Mouse (Mus musculus) stomach, postnatal 0 days (tissue): Measurements from ENCODE around the gene Ywhae. TPM values are rescaled to one million over a fixed set of nuclear protein-coding genes. Genes with fewer than 3 reads are reported as not detected.
"Not testable (repeated sequence)": the region's sequence is repeated elsewhere in the genome, so short reads cannot be mapped to it uniquely, and the experiment has no call there.

Experiments used
- ATAC-seq: fragments of 200-750 bp; cut with Nextera tagmentation; 2 replicates; pipeline ENCODE4 v1.8.0; 2017; ENCODE audit not compliant: low FRiP score, low TSS enrichment
- DNase-seq: peaks from one replicate; pipeline ENCODE4 v3.0.0-alpha.2; 2016; ENCODE audit warnings: low spot score
- H3K27ac ChIP-seq: fragments of 300-500 bp; sonication (generic); replicated peaks from 2 replicates; pipeline ENCODE4 v1.5.1; 2014; ENCODE audit warnings: mild to moderate bottlenecking, control low read depth
- H3K27me3 ChIP-seq: fragments of 300-500 bp; sonication (generic); 2 replicates; pipeline ENCODE4 v1.6.1; 2014; ENCODE audit warnings: low read length; ENCODE audit not compliant: control insufficient read depth, insufficient read depth
- H3K36me3 ChIP-seq: fragments of 300-500 bp; sonication (generic); 2 replicates; pipeline ENCODE4 v1.6.1; 2014; ENCODE audit warnings: low read length, mixed read lengths; ENCODE audit not compliant: control insufficient read depth, insufficient read depth
- H3K4me1 ChIP-seq: fragments of 300-500 bp; sonication (generic); replicated peaks from 2 replicates; pipeline ENCODE4 v1.6.1; 2014; ENCODE audit warnings: antibody characterized with exemption; ENCODE audit not compliant: control insufficient read depth, insufficient read depth
- H3K4me2 ChIP-seq: fragments of 300-500 bp; sonication (generic); replicated peaks from 2 replicates; pipeline ENCODE4 v1.6.1; 2014; ENCODE audit warnings: low read depth, mild to moderate bottlenecking, control low read depth, moderate library complexity
- H3K4me3 ChIP-seq: fragments of 300-500 bp; sonication (generic); 2 replicates; pipeline ENCODE4 v1.5.1; 2014; ENCODE audit warnings: low read depth, low read length, control low read depth
- H3K9ac ChIP-seq: fragments of 300-500 bp; sonication (generic); 2 replicates; pipeline ENCODE4 v1.6.1; 2014; ENCODE audit warnings: mild to moderate bottlenecking, low read length, control low read depth, mixed read lengths
- H3K9me3 ChIP-seq: fragments of 300-500 bp; sonication (generic); 2 replicates; pipeline ENCODE4 v1.6.1; 2016; ENCODE audit warnings: low read length; ENCODE audit not compliant: control insufficient read depth
- CTCF ChIP-seq: IDR thresholded peaks from 2 replicates; pipeline ENCODE4 v1.5.1; 2016; ENCODE audit warnings: antibody characterized with exemption, low read depth, mild to moderate bottlenecking, moderate library complexity
- EP300 ChIP-seq: optimal IDR thresholded peaks from 2 replicates; pipeline ENCODE3; 2016; ENCODE audit warnings: antibody characterized with exemption
- WGBS: fragments of 180-500 bp; shearing (Covaris S2); extraction: QIAGEN DNeasy Blood & Tissue Kit; methylation state at CpG from one replicate; pipeline ENCODE4 v1.1.7; 2014; 5-methylcytosine and 5-hydroxymethylcytosine counted together
- polyA plus RNA-seq: library from polyadenylated mRNA; unstranded; fragments of >200 nt; fragmentation: Nextera tagmentation; extraction: Ambion mirVana; gene quantifications from 2 replicates; pipeline ENCODE4 v1.2.1, GENCODE M21; 2015

Gene Ywhae
- polyA plus RNA-seq, 1 experiment from 2014 or later = 416 TPM

DNA sequence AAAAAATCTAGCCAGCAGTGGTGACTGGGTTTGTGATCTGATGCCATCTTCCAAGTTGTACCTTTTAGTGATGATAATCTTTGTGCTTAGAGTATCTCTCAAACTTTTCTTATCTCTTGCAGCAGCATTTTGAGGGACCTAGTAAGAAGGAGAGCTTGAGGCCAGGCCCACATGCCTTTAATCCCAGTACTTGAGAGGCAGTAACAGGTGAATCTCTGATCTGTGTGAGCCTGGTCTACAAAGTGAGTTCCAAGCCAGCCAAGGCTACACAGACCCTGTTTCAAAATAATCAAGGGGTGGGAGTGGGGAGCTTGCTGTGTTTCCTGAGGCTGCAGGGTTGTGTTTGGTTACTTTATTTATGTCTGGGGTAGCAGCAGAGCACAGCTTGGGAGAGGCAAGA lies 41.6 kb upstream of the Ywhae start:
- no peak for ATAC-seq
- Histone ChIP-seq H3K9me3 (no peaks in the 10 kb centered on the region), H3K4me1 (no peaks in the 10 kb centered on the region), H3K27me3 (no peaks in the 10 kb centered on the region), H3K36me3 (peaks cover 6% of the 10 kb centered on the region; the same call in 1 of the 2 replicates), H3K4me2 (no peak overlapping the region), H3K4me3 (no peak overlapping the region), H3K27ac (no peak overlapping the region), H3K9ac (no peak overlapping the region)
- no peak for DNase-seq
- no peak for TF ChIP-seq EP300
- TF ChIP-seq CTCF = no peak

DNA sequence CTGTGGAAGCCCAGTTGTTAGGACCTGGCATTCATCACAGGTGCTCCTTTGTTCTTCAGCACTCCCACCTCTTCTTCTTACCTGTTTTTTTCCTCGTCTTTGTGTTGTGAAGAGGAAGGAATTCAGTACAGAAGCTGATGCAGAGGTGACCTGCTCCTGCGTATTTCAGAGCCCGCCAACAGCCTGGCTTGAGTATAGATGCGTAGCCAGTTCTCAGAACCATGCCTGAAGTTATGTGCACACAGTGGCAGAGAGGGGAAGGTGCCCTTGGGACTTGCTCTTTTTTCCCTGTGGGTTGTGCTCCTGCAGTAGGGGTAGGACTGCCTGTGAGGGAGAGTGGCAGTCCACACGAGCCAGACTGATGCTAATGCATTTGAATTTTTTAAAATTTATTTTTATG lies 39.1 kb upstream of the Ywhae start:
- ATAC-seq = no peak
- WGBS = 90% methylated on average over 5 of the region's 5 CpGs
- H3K36me3 ChIP-seq = peaks cover 12% of the 10 kb centered on the region

DNA sequence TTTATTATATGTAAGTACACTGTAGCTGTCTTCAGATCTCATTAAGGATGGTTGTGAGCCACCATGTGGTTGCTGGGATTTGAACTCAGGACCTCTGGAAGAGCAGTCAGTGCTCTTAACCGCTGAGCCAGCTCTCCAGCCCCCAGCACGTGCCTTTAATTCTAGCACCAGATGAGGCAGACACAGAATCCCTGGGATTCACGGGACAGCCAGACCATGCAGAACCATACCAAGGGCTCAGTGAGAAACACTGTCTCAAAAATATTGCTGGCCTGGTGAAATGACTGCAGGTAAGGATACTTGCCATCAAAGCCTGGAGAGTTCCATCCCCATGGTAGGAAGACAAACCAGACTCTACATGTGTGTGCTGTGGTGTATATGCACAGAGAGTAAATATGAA lies 35.2 kb upstream of the Ywhae start:
- ATAC-seq, H3K4me1 ChIP-seq, H3K4me3 ChIP-seq, H3K9ac ChIP-seq, DNase-seq, H3K4me2 ChIP-seq, H3K27ac ChIP-seq, H3K9me3 ChIP-seq, H3K27me3 ChIP-seq: not testable (repeated sequence)
- 94% methylated on average over 3 of the region's 3 CpGs for WGBS
- H3K36me3 ChIP-seq = peaks cover 15% of the 10 kb centered on the region

More for the DNA sequence above, 39.1 kb upstream of the Ywhae start:
- H3K4me1 ChIP-seq = no peaks in the 10 kb centered on the region
- DNase-seq = no peak
- H3K4me3 ChIP-seq = no peak overlapping the region
- H3K27ac ChIP-seq = no peak overlapping the region
- no peaks in the 10 kb centered on the region for H3K27me3 ChIP-seq
- no peaks in the 10 kb centered on the region for H3K9me3 ChIP-seq
- TF ChIP-seq CTCF (no peak), EP300 (no peak)
- no peak overlapping the region for H3K9ac ChIP-seq
- no peak overlapping the region for H3K4me2 ChIP-seq

DNA sequence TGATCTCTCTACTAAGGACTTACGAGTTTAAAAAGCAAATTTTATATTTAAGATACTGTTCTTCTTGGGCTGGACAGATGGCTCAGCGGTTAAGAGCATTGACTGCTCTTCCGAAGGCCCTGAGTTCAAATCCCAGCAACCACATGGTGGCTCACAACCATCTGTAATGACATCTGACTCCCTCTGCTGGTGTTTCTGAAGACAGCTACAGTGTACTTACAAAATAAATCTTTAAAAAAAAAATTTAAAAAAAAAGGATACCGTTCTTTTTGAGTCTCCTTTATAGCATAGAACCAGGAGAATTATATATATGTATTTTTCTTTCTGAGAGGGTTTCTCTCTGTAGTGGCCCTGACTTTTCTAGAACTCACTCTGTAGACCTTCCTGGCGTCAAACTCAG lies 32.1 kb upstream of the Ywhae start:
- Histone ChIP-seq H3K4me3 (no peak overlapping the region), H3K36me3 (peaks cover 18% of the 10 kb centered on the region), H3K4me2 (no peak overlapping the region), H3K9ac (no peak overlapping the region), H3K4me1 (no peaks in the 10 kb centered on the region), H3K27me3 (no peaks in the 10 kb centered on the region), H3K9me3 (no peaks in the 10 kb centered on the region), H3K27ac (no peak overlapping the region)
- DNase-seq (no peak), ATAC-seq (no peak)
- TF ChIP-seq EP300 (no peak), CTCF (peak; percentile 37)
- 95% methylated on average over 5 of the region's 5 CpGs for WGBS

DNA sequence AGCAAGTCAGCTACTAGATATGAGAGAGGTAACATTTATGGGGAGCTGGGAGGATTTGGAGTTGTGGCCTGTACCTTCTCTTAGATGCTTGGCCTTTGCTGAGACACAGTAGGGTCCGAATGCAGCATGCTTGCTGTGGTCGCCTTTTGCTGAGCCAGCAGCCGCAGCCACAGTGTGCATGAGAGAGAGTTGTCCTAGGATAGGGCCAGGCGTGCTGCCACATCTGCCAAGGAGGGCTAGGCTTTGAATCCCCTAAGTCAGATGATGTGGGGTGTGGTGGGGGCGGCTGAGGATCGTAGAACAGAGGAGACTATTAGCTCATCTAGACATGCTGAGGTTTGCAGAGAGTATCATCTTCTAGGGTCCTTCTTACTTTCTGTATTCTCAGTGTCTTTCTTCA lies 29.9 kb upstream of the Ywhae start:
- no peak overlapping the region for H3K27ac ChIP-seq
- DNase-seq (no peak), ATAC-seq (no peak)
- TF ChIP-seq CTCF (no peak), EP300 (no peak)
- peaks cover 21% of the 10 kb centered on the region for H3K36me3 ChIP-seq
- H3K4me2 ChIP-seq = no peak overlapping the region
- H3K9ac ChIP-seq = no peak overlapping the region
- no peaks in the 10 kb centered on the region for H3K4me1 ChIP-seq
- no peaks in the 10 kb centered on the region for H3K9me3 ChIP-seq
- WGBS = 93% methylated on average over 6 of the region's 6 CpGs
- H3K27me3 ChIP-seq = no peaks in the 10 kb centered on the region
- no peak overlapping the region for H3K4me3 ChIP-seq

DNA sequence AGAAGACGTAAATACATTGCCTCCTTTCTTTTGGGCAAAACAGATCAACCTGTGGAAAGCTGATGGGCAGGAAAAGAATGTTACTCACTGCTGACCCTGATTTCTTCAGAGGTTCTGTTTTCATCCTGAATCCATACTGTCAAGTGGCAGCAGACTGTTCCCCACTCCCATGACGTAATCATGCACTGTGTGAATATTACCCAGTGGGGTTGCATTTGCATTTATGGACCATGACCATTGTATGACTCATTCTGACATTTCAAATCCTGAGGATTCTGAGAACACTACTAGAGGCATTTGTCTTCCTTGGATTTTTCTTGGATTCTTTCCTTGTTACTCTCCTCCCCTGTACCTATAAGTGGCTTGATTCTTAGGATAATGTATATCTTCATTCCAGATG lies 28.9 kb upstream of the Ywhae start:
- H3K4me3 ChIP-seq = no peak overlapping the region
- H3K27me3 ChIP-seq = no peaks in the 10 kb centered on the region
- no peak overlapping the region for H3K27ac ChIP-seq
- no peak overlapping the region for H3K4me2 ChIP-seq
- TF ChIP-seq EP300 = no peak
- WGBS = 87% methylated on average over 2 of the region's 2 CpGs
- H3K4me1 ChIP-seq = no peaks in the 10 kb centered on the region
- ATAC-seq (no peak), DNase-seq (no peak)
- H3K9me3 ChIP-seq = no peaks in the 10 kb centered on the region
- H3K9ac ChIP-seq = no peak overlapping the region
- peaks cover 19% of the 10 kb centered on the region for H3K36me3 ChIP-seq
